Comparison of ENCODE assay signal across 8 mouse cellular contexts in the genomic region with DNA sequence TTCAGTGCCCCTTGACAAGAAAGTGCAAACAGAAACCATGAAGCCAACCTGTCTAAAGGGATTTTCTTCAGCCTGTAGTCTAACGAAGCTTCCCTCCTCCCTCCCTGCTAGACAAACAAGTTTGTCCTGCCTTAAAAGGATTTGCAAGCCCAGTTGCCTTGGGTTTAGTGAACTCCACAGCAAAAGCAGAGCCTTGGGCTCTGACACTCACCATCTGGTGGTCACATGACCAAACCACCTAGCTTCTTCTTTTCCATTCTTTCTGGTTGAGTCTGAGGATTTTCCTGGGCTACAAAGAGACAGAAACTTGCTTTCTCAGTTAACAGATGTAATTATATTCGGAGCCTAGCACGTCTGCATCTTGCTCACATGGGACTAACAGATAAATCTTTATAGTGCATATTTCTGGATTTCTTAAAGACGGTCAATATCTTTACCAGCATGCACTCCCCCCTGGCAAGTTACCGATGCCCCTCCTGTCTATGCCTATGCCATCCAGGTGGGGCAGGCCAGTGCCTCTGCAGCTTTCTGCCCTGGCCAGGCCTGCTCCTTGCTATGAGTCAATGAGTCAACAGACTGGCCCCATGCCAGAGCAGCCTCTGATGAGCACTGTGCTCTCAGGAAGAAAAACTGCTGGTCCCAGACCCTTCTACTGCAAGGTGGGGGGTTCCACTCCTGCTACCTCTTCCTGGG. TPM values are rescaled to one million over a fixed set of nuclear protein-coding genes. Genes with fewer than 3 reads are reported as not detected.
DNase-seq lines count a peak whose midpoint lies in the region; ATAC-seq and TF ChIP-seq lines count a peak whose summit lies in the region.

No protein-coding gene starts in this region.

- no peak for TF ChIP-seq POLR2A in thymus, adult 2 months (IDR thresholded peaks at IDR 0.05; ENCODE audit: control insufficient read depth, extremely low read depth, insufficient read depth, low read length, poor library complexity)

- no peaks in the 10 kb centered on the region for H3K27me3 ChIP-seq in thymus, adult 2 months (ENCODE audit: control insufficient read depth, insufficient read depth, low read length)

- H3K27ac ChIP-seq in thymus, adult 2 months (ENCODE audit: control insufficient read depth, insufficient read depth, low read length): no peak overlapping the region

- no peak for TF ChIP-seq CTCF in thymus, adult 2 months (IDR thresholded peaks at IDR 0.05; ENCODE audit: borderline replicate concordance, control insufficient read depth, extremely low read depth, insufficient read depth, low read length, poor library complexity)

- ATAC-seq in megakaryocyte, adult 5-6 weeks (ENCODE audit: poor library complexity, severe bottlenecking): 0 out of 2 replicates have a peak, but pooled peaks have one; percentile 30
- ATAC-seq in inflammation-experienced regulatory T-cells, adult 6 months: no peak

- H3K36me3 ChIP-seq in thymus, adult 2 months (ENCODE audit: control insufficient read depth, insufficient read depth, low read length): no peaks in the 10 kb centered on the region

- 68% methylated on average over 5 of the region's 5 CpGs for WGBS in thymus, adult 2 months

- no peaks in the 10 kb centered on the region for H3K4me1 ChIP-seq in thymus, adult 2 months (replicated peaks; ENCODE audit: control insufficient read depth, insufficient read depth, low read length)

- no peak overlapping the region for H3K4me3 ChIP-seq in thymus, adult 2 months (ENCODE audit: control insufficient read depth, insufficient read depth, low read length)

- peak; percentile 37 for DNase-seq in cerebellum, adult 11-12 months
- no peak for DNase-seq in cerebellum, adult 8-10 months
- DNase-seq in 3134 (ENCODE audit: extremely low read depth, insufficient read length, low spot score): peak; percentile 60
- peak; percentile 46 to 81 for DNase-seq in cerebellum, postnatal 25 days
- DNase-seq in kidney, adult 18-20 months: peak; percentile 62
- DNase-seq in thymus, adult 2 months: no peak

RNA-seq across cellular contexts. Expression of gene Rhob, which starts 11.7 kb away (rescaled TPM):
- total RNA-seq in megakaryocyte, adult 5-6 weeks (2015): 107 and 120 TPM in 2 replicates
- 55.4 and 60.5 TPM in 2 replicates for total RNA-seq in megakaryocyte, adult 5-6 weeks (2017)
- polyA plus RNA-seq in thymus, adult 2 months (2012; rRNA removed): 77.3 and 91.4 TPM in 2 replicates
- 1 to 10 TPM in 2 of 3 experiments, under 1 TPM in 1; 0.15 to 2.8 (median 1.7) TPM for polyA plus RNA-seq in inflammation-experienced regulatory T-cells, adult 6 months (2017; shearing (Covaris generic))

Comparison
In these comparisons a context has a peak if more than half of its experiments do, and no peak if none do; other contexts are left out.
1. DNase-seq: peak in cerebellum, adult 11-12 months (single experiment), 3134 (single experiment), cerebellum, postnatal 25 days (2 of 2) and kidney, adult 18-20 months (single experiment); none in cerebellum, adult 8-10 months (single experiment) and thymus, adult 2 months (single experiment).
2. RNA of gene Rhob, which starts 11.7 kb away (polyA plus RNA-seq): 77.3 to 91.4 TPM in thymus, adult 2 months; 0.15 to 2.8 TPM in inflammation-experienced regulatory T-cells, adult 6 months; every median in the first group is over 10 times any median in the second.